Mouse (Mus musculus) layer of hippocampus, adult 18-20 months (tissue): Measurements from ENCODE around the gene Stt3b. TPM values are rescaled to one million over a fixed set of nuclear protein-coding genes. Genes with fewer than 3 reads are reported as not detected.

Experiments
- DNase-seq, 2 experiments: peaks; one replicate each; pipeline ENCODE4 v3.0.0; 2022; ENCODE audit warnings: low spot score in 2 of 2
- long read RNA-seq: library from polyadenylated mRNA; stranded (forward); transcript quantifications from one replicate; pipeline ENCODE4 v2.0.0, GENCODE M21; 2021
- total RNA-seq, 2 experiments: library from RNA; stranded (reverse); gene quantifications; 2 replicates each; pipeline ENCODE4 v1.2.3; 2021

The Stt3b gene
- total RNA-seq = 10 to 100 TPM; 79.2 to 81.0 TPM
- long read RNA-seq, full-length matches to known transcripts = 111 of 119 reads
- long read RNA-seq, partial matches to known transcripts = 3 of 119 reads
- long read RNA-seq, other reads (novel, unspliced or antisense) = 5 of 119 reads

GRCm38 (mm10) chr9:115310346-115311222, at the start of gene Stt3b:
Gene Stt3b, minus strand, starts transcription at chr9:115310421.
- peak; percentile 100 for DNase-seq

- DNase-seq = no peak
Observed at GRCm38 (mm10) chr9:115358421-115358820, 48.2 kb upstream of the Stt3b start.

- DNase-seq = no peak
Observed at GRCm38 (mm10) chr9:115357996-115358395, 47.8 kb upstream of the Stt3b start.

GRCm38 (mm10) chr9:115356731-115357458, 46.7 kb upstream of the Stt3b start:
- DNase-seq = no peak

- no peak for DNase-seq
Observed at GRCm38 (mm10) chr9:115355972-115356371, 45.8 kb upstream of the Stt3b start.

GRCm38 (mm10) chr9:115349741-115350512, 39.7 kb upstream of the Stt3b start:
- peak in 1 of 2 experiments; percentile 58 for DNase-seq

GRCm38 (mm10) chr9:115349106-115349505, 38.9 kb upstream of the Stt3b start:
- no peak for DNase-seq

- no peak for DNase-seq
Observed at GRCm38 (mm10) chr9:115344930-115345329, 34.7 kb upstream of the Stt3b start.

GRCm38 (mm10) chr9:115341576-115341975, 31.4 kb upstream of the Stt3b start:
- no peak for DNase-seq

GRCm38 (mm10) chr9:115340212-115340815, 30.1 kb upstream of the Stt3b start:
- no peak for DNase-seq

- peak in 1 of 2 experiments; percentile 14 for DNase-seq
Observed at GRCm38 (mm10) chr9:115338816-115339215, 28.6 kb upstream of the Stt3b start.

- no peak for DNase-seq
Observed at GRCm38 (mm10) chr9:115333016-115333415, 22.8 kb upstream of the Stt3b start.

GRCm38 (mm10) chr9:115332339-115332738, 22.1 kb upstream of the Stt3b start:
- DNase-seq = no peak

- no peak for DNase-seq
Observed at GRCm38 (mm10) chr9:115330861-115331476, 20.7 kb upstream of the Stt3b start.

GRCm38 (mm10) chr9:115326533-115326890, 16.3 kb upstream of the Stt3b start:
- no peak for DNase-seq

GRCm38 (mm10) chr9:115325831-115326532, 15.8 kb upstream of the Stt3b start:
- no peak for DNase-seq

GRCm38 (mm10) chr9:115323572-115323971, 13.4 kb upstream of the Stt3b start:
- no peak for DNase-seq

- no peak for DNase-seq
Observed at GRCm38 (mm10) chr9:115322385-115322784, 12.2 kb upstream of the Stt3b start.

GRCm38 (mm10) chr9:115321052-115321451, 10.8 kb upstream of the Stt3b start:
- no peak for DNase-seq

- DNase-seq = no peak
Observed at GRCm38 (mm10) chr9:115320156-115320555, 9.9 kb upstream of the Stt3b start.
